Mouse (Mus musculus) erythroblast, embryonic 14.5 days (primary cell): ENCODE results near the gene Mtmr1.

Experiments used
- GATA1 ChIP-seq: IDR thresholded peaks from 2 replicates; pipeline ENCODE4 v1.6.1; 2012; ENCODE audit warnings: low read length, inconsistent platforms, mixed read lengths
- TAL1 ChIP-seq: IDR thresholded peaks from 3 replicates; pipeline ENCODE4 v1.6.1; 2012; ENCODE audit warnings: low read length, inconsistent platforms, mixed read lengths

- no peak for TF ChIP-seq TAL1
- no peak for TF ChIP-seq GATA1
These were observed 99.7 kb downstream of the Mtmr1 start for GRCm38 (mm10) chrX:71464138-71464826.
